ENCODE assay signal across 16 mouse cellular contexts in genomic region chr4:97995911-97996712, GRCm38 (mm10).
DNase-seq lines count a peak whose midpoint lies in the region; ATAC-seq and TF ChIP-seq lines count a peak whose summit lies in the region.
"Had no signal": no experiment of that assay in that cellular context is flagged by ENCODE, and none has a peak within 500 bp of the region (broad histone marks: within the 10 kb centered on the region; RNA-seq: fewer than 3 reads in every experiment).

No protein-coding gene starts in this region.

- H3K4me1 ChIP-seq in heart, adult 2 months (ENCODE audit: control insufficient read depth, insufficient read depth, low read length): peaks cover 6% of the 10 kb centered on the region
- H3K4me1 ChIP-seq in hindbrain, postnatal 0 days (ENCODE audit: insufficient read depth, low read length): peaks cover 10% of the 10 kb centered on the region
- peaks cover 11% of the 10 kb centered on the region; the same call in 1 of the 2 replicates for H3K4me1 ChIP-seq in hindbrain, embryonic 14.5 days (replicated peaks; ENCODE audit: control insufficient read depth, insufficient read depth, low read length)

- no peaks in the 10 kb centered on the region for H3K9me3 ChIP-seq in hindbrain, postnatal 0 days (ENCODE audit: low read length)
- no peaks in the 10 kb centered on the region for H3K9me3 ChIP-seq in hindbrain, embryonic 14.5 days (ENCODE audit: control insufficient read depth, low read length)
- H3K9me3 ChIP-seq: limb, embryonic 15.5 days had no signal

- no peak overlapping the region for H3K4me3 ChIP-seq in heart, adult 2 months
- H3K4me3 ChIP-seq in hindbrain, postnatal 0 days (ENCODE audit: low read length): no peak overlapping the region
- no peak overlapping the region for H3K4me3 ChIP-seq in hindbrain, embryonic 14.5 days (replicated peaks; ENCODE audit: low read length)
- H3K4me3 ChIP-seq: left cerebral cortex, adult 2 months; limb, embryonic 15.5 days had no signal

- no peak overlapping the region for H3K4me2 ChIP-seq in hindbrain, postnatal 0 days (ENCODE audit: low read depth, low read length)
- no peak overlapping the region for H3K4me2 ChIP-seq in hindbrain, embryonic 14.5 days (replicated peaks)
- H3K4me2 ChIP-seq: limb, embryonic 15.5 days had no signal

- H3K27me3 ChIP-seq in heart, adult 2 months (ENCODE audit: control insufficient read depth, insufficient read depth, low read length): no peaks in the 10 kb centered on the region
- H3K27me3 ChIP-seq in hindbrain, postnatal 0 days (ENCODE audit: insufficient read depth, low read length): no peaks in the 10 kb centered on the region
- no peaks in the 10 kb centered on the region for H3K27me3 ChIP-seq in hindbrain, embryonic 14.5 days (ENCODE audit: control insufficient read depth, insufficient read depth, low read length)
- H3K27me3 ChIP-seq: limb, embryonic 15.5 days had no signal

- TF ChIP-seq POLR2A in heart, adult 2 months (IDR thresholded peaks at IDR 0.05; ENCODE audit: insufficient read depth, low read depth, low read length): no peak

- 71% methylated on average over 8 of the region's 8 CpGs for WGBS in heart, adult 2 months
- 70% methylated on average over 8 of the region's 8 CpGs for WGBS in hindbrain, postnatal 0 days
- WGBS in hindbrain, embryonic 14.5 days: 77% methylated on average over 8 of the region's 8 CpGs

- peaks cover 3% of the 10 kb centered on the region; the same call in 1 of the 2 replicates for H3K36me3 ChIP-seq in heart, adult 2 months (ENCODE audit: control insufficient read depth, insufficient read depth, low read length)
- no peaks in the 10 kb centered on the region for H3K36me3 ChIP-seq in hindbrain, postnatal 0 days (ENCODE audit: insufficient read depth, low read length)
- no peaks in the 10 kb centered on the region for H3K36me3 ChIP-seq in hindbrain, embryonic 14.5 days (replicated peaks; ENCODE audit: control insufficient read depth, insufficient read depth)

- no peak overlapping the region for H3K9ac ChIP-seq in heart, adult 2 months (ENCODE audit: low read depth, low read length)
- no peak overlapping the region for H3K9ac ChIP-seq in hindbrain, postnatal 0 days (replicated peaks; ENCODE audit: low read length)
- no peak overlapping the region for H3K9ac ChIP-seq in hindbrain, embryonic 14.5 days
- H3K9ac ChIP-seq: limb, embryonic 15.5 days; liver, postnatal 0 days had no signal

- ATAC-seq in hindbrain, postnatal 0 days: no peak
- no peak for ATAC-seq in hindbrain, embryonic 14.5 days (ENCODE audit: low FRiP score)
- ATAC-seq in activated CD4-positive, CD25-positive, alpha-beta regulatory T cell, adult 4 months: peak; percentile 67
- ATAC-seq: liver, postnatal 0 days had no signal

- DNase-seq in heart, adult 2 months: no peak
- DNase-seq in heart, postnatal 14 days: no peak
- no peak for DNase-seq in hindbrain, postnatal 0 days (ENCODE audit: low spot score)
- DNase-seq in hindbrain, embryonic 14.5 days (ENCODE audit: low spot score): no peak
- DNase-seq in 416B (ENCODE audit: low read depth): peak; percentile 9
- DNase-seq in kidney, adult 9 months: no peak
- no peak for DNase-seq in right cerebral cortex, postnatal 4 days
- DNase-seq: adrenal gland, postnatal 10 days; cerebellum, adult 8-10 months; embryo, embryonic 11 days; gastrocnemius, postnatal 25 days; liver, postnatal 0 days; midbrain, embryonic 14.5 days had no signal

- H3K27ac ChIP-seq in heart, adult 2 months: 0 out of 2 replicates have a peak overlapping the region, but pooled peaks have one; percentile 16
- H3K27ac ChIP-seq in hindbrain, postnatal 0 days: peak overlapping the region; percentile 17; the same call in 1 of the 2 replicates
- no peak overlapping the region for H3K27ac ChIP-seq in hindbrain, embryonic 14.5 days
- H3K27ac ChIP-seq: left cerebral cortex, adult 2 months; limb, embryonic 15.5 days had no signal

- no peak for TF ChIP-seq EP300 in heart, adult 2 months (IDR thresholded peaks at IDR 0.05; ENCODE audit: insufficient read depth, low read depth, low read length)

- intact Hi-C loops in heart, adult 2 months (cut with DNase I): no loop called here
- intact Hi-C loops in heart, postnatal 14 days (cut with DNase I): no loop called here

- TF ChIP-seq CTCF in heart, adult 2 months (IDR thresholded peaks at IDR 0.05): no peak
- no peak for TF ChIP-seq CTCF in hindbrain, postnatal 0 days (IDR thresholded peaks at IDR 0.05; ENCODE audit: low read depth)

- H3K79me2 ChIP-seq in heart, adult 2 months (replicated peaks; ENCODE audit: control insufficient read depth, insufficient read depth, low read length): no peaks in the 10 kb centered on the region; the same call in 1 of the 2 replicates
